15 mouse cellular contexts compared by ENCODE assay signal in the genomic region with DNA sequence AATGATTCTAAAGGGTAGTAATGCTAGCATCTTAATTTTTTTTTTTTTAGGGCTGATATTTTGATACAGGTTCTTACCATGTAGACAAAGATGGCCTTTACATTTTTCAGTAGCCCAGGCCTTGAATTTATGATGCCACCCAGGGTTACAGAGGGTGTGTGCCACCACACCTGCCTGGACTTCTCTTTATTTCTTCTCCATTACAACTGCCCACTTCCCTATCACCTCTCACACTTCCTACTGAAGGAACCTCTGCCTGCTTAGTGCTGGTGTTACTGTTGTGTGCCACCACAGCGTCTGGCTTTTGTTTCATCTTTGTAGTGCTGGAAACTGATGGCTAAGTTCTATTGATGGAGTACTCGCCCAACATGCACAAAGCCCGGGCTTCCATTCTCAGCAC. TPM values are rescaled to one million over a fixed set of nuclear protein-coding genes. Genes with fewer than 3 reads are reported as not detected.
"Had no signal": no experiment of that assay in that cellular context is flagged by ENCODE, and none has a peak within 500 bp of the region (broad histone marks: within the 10 kb centered on the region; RNA-seq: fewer than 3 reads in every experiment).

No protein-coding gene starts in this region.

- DNase-seq: liver, embryonic 13.5 days; liver, postnatal 0 days; lung, adult 2 months; lung, postnatal 14 days; lung, postnatal 36 days; midbrain, embryonic 14.5 days; retina, postnatal 1 day; right cerebral cortex, adult 18-20 months; right cerebral cortex, postnatal 25 days; right cerebral cortex, postnatal 4 days; thymus, adult 2 months; thymus, postnatal 25 days; thymus, postnatal 4 days had no signal

- ATAC-seq: liver, postnatal 0 days; lung, postnatal 0 days had no signal

RNA-seq across cellular contexts. Expression of a gene that starts 6.5 kb away (rescaled TPM):
- total RNA-seq: midbrain, postnatal 0 days had no signal

RNA-seq across cellular contexts. Expression of a gene that starts 9.5 kb away (rescaled TPM):
- total RNA-seq: midbrain, postnatal 0 days had no signal
